In the genomic region with DNA sequence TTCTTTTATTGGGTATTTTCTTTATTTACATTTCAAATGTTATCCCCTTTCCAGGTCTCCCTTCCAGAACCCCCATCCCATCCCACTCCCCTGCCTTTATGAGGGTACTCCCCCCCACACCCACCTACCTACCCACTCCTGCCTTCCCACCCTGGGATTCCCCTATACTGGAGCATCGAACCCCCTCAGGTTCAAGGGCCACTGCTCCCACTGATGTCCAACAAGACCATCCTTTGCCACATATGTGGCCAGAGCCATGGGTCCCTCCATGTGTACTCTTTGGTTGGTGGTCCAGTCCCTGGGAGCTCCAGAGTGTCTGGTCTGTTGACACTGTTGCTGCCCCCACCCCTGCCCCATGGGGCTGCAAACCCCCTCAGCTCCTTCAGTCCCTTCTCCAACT, we compare ENCODE assay signal across 3 mouse cellular contexts. TPM values are rescaled to one million over a fixed set of nuclear protein-coding genes. Genes with fewer than 3 reads are reported as not detected.
"Had no signal": no experiment of that assay in that cellular context is flagged by ENCODE, and none has a peak within 500 bp of the region (broad histone marks: within the 10 kb centered on the region; RNA-seq: fewer than 3 reads in every experiment).

No protein-coding gene starts in this region.

RNA-seq across cellular contexts. Expression of a gene that starts 15.7 kb away (rescaled TPM):
- polyA plus RNA-seq: neural tube, embryonic 14.5 days had no signal

RNA-seq across cellular contexts. Expression of a gene that starts 53.3 kb away (rescaled TPM):
- polyA plus RNA-seq: small intestine, adult 2 months; spleen, adult 2 months had no signal
